9 mouse cellular contexts compared by ENCODE assay signal in the genomic region with DNA sequence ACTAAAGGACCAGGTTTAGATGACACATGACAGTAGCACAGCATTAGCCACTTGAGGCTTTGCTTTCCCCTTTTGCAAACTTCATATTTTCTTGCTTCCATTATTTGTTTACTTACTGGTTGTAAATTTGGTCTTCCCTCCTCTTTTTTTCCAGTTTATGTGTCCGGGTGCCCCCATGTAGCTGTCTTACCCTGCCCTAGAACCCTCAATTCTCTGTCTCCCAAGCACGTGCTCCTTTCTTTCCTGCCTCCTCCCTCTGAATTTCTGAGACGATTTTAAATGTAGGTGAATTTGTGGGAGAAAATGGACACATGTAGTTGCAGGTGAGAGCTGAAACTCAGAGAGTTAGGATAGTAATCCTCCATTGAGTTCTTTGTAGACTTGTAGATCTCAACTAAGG. TPM values are rescaled to one million over a fixed set of nuclear protein-coding genes. Genes with fewer than 3 reads are reported as not detected.
A peak's percentile ranks its signal among the peaks of the same experiment; 100 is the strongest.
DNase-seq lines count a peak whose midpoint lies in the region; ATAC-seq and TF ChIP-seq lines count a peak whose summit lies in the region.
"Had no signal": no experiment of that assay in that cellular context is flagged by ENCODE, and none has a peak within 500 bp of the region (broad histone marks: within the 10 kb centered on the region; RNA-seq: fewer than 3 reads in every experiment).

No protein-coding gene starts in this region.

- H3K36me3 ChIP-seq in testis, adult 2 months (ENCODE audit: control insufficient read depth, insufficient read depth, low read length), result no peaks in the 10 kb centered on the region
- peaks cover 4% of the 10 kb centered on the region; the same call in 1 of the 2 replicates for H3K36me3 ChIP-seq in liver, embryonic 11.5 days (ENCODE audit: control insufficient read depth, insufficient read depth, low read length)
- no peaks in the 10 kb centered on the region for H3K36me3 ChIP-seq in stomach, postnatal 0 days (ENCODE audit: control insufficient read depth, insufficient read depth, low read length)

- intact Hi-C loops in gastrocnemius, adult 2 months (cut with DNase I), result no loop called here
- intact Hi-C loops in left cerebral cortex, postnatal 25 days (cut with DNase I), result no loop called here

- peak overlapping the region; percentile 77 for H3K9ac ChIP-seq in liver, embryonic 11.5 days (ENCODE audit: low read depth, low read length)
- H3K9ac ChIP-seq in stomach, postnatal 0 days (ENCODE audit: low read length), result peak overlapping the region; percentile 73; the same call in 1 of the 2 replicates

- peak overlapping the region; percentile 83 for H3K4me3 ChIP-seq in gastrocnemius, adult 2 months
- peak overlapping the region; percentile 36 for H3K4me3 ChIP-seq in testis, adult 2 months (ENCODE audit: control insufficient read depth, low read depth, low read length)
- peak overlapping the region; percentile 69 for H3K4me3 ChIP-seq in liver, embryonic 11.5 days (ENCODE audit: low read depth, low read length)
- H3K4me3 ChIP-seq in stomach, postnatal 0 days (ENCODE audit: low read depth, low read length), result peak overlapping the region; percentile 56

- H3K27ac ChIP-seq in gastrocnemius, adult 2 months, result no peak overlapping the region
- no peak overlapping the region; the same call in 1 of the 2 replicates for H3K27ac ChIP-seq in testis, adult 2 months (ENCODE audit: control insufficient read depth, insufficient read depth, low read depth, low read length)
- H3K27ac ChIP-seq in liver, embryonic 11.5 days (ENCODE audit: low read depth, low read length), result no peak overlapping the region
- no peak overlapping the region for H3K27ac ChIP-seq in stomach, postnatal 0 days (replicated peaks)

- TF ChIP-seq EP300 in stomach, postnatal 0 days (optimal IDR thresholded peaks at IDR 0.05), result no peak

- no peak for DNase-seq in gastrocnemius, adult 2 months
- DNase-seq in gastrocnemius, postnatal 4 days (ENCODE audit: low spot score in 2 of 2), result no peak
- DNase-seq in testis, postnatal 14 days (ENCODE audit: low spot score), result no peak
- no peak for DNase-seq in liver, embryonic 11.5 days (ENCODE audit: low spot score)
- no peak for DNase-seq in stomach, postnatal 0 days (ENCODE audit: low spot score)
- no peak for DNase-seq in cerebellum, postnatal 14 days
- no peak for DNase-seq in left cerebral cortex, postnatal 25 days (ENCODE audit: low spot score in 2 of 2)

- no peak for TF ChIP-seq CTCF in gastrocnemius, adult 2 months (IDR thresholded peaks at IDR 0.05)
- TF ChIP-seq CTCF in testis, adult 2 months (IDR thresholded peaks at IDR 0.05; ENCODE audit: control insufficient read depth, insufficient read depth, insufficient replicate concordance, low read depth, low read length), result no peak
- no peak for TF ChIP-seq CTCF in stomach, postnatal 0 days (IDR thresholded peaks at IDR 0.05; ENCODE audit: low read depth)

- H3K4me1 ChIP-seq in testis, adult 2 months (ENCODE audit: control insufficient read depth, insufficient read depth, low read length), result no peaks in the 10 kb centered on the region
- H3K4me1 ChIP-seq in liver, embryonic 11.5 days (replicated peaks; ENCODE audit: control insufficient read depth, insufficient read depth, low read length), result no peaks in the 10 kb centered on the region; the same call in 1 of the 2 replicates
- H3K4me1 ChIP-seq in stomach, postnatal 0 days (replicated peaks; ENCODE audit: control insufficient read depth, insufficient read depth), result no peaks in the 10 kb centered on the region

- H3K4me2 ChIP-seq in liver, embryonic 11.5 days, result peak overlapping the region; percentile 69
- peak overlapping the region; percentile 62 for H3K4me2 ChIP-seq in stomach, postnatal 0 days (replicated peaks; ENCODE audit: low read depth)

- no peak for ATAC-seq in liver, embryonic 11.5 days (replicated peaks; ENCODE audit: low FRiP score)
- ATAC-seq in stomach, postnatal 0 days (ENCODE audit: low FRiP score, low TSS enrichment), result no peak

- no peaks in the 10 kb centered on the region for H3K9me3 ChIP-seq in liver, embryonic 11.5 days (ENCODE audit: control insufficient read depth, low read length)
- H3K9me3 ChIP-seq in stomach, postnatal 0 days (ENCODE audit: control insufficient read depth, low read length), result no peaks in the 10 kb centered on the region

- H3K27me3 ChIP-seq in testis, adult 2 months (ENCODE audit: control insufficient read depth, insufficient read depth, low read length), result no peaks in the 10 kb centered on the region
- H3K27me3 ChIP-seq in liver, embryonic 11.5 days (replicated peaks; ENCODE audit: control insufficient read depth, insufficient read depth, low read length), result no peaks in the 10 kb centered on the region
- H3K27me3 ChIP-seq in stomach, postnatal 0 days (ENCODE audit: control insufficient read depth, insufficient read depth, low read length), result no peaks in the 10 kb centered on the region

- TF ChIP-seq POLR2A in testis, adult 2 months (IDR thresholded peaks at IDR 0.05; ENCODE audit: control insufficient read depth, low read depth, low read length), result no peak

- 53% methylated on average over 3 of the region's 3 CpGs for whole genome bisulfite sequencing in liver, embryonic 11.5 days
- 33% methylated on average over 3 of the region's 3 CpGs for WGBS in stomach, postnatal 0 days

RNA-seq across cellular contexts. Expression of gene Piga, which starts 0.9 kb away (rescaled TPM):
- 1 to 10 TPM; 1.6 to 2.1 TPM for total RNA-seq in gastrocnemius, adult 2 months (2021)
- total RNA-seq in gastrocnemius, postnatal 4 days (2021), result 1 to 10 TPM; 3.2 to 5.1 TPM
- polyA plus RNA-seq in testis, adult 2 months (2012; rRNA removed), result 6.9 and 8.0 TPM in 2 replicates
- 28.1 and 31.9 TPM in 2 replicates for polyA plus RNA-seq in liver, embryonic 11.5 days (2014; fragmentation: Nextera tagmentation; extraction: Ambion mirVana)
- 5.6 TPM in 2 replicates for polyA plus RNA-seq in stomach, postnatal 0 days (2015; fragmentation: Nextera tagmentation; extraction: Ambion mirVana)
- total RNA-seq in left cerebral cortex, postnatal 25 days (2021), result 1 to 10 TPM; 6.0 to 6.7 TPM

RNA-seq across cellular contexts. Expression of gene Asb11, which starts 16.3 kb away (rescaled TPM):
- 100 to 1,000 TPM; 141 to 190 TPM for total RNA-seq in gastrocnemius, adult 2 months (2021)
- 1 to 10 TPM; 5.3 to 7.7 TPM for total RNA-seq in gastrocnemius, postnatal 4 days (2021)
- 0.22 and 2.1 TPM in 2 replicates for polyA plus RNA-seq in testis, adult 2 months (2012; rRNA removed)
- not detected in 2 replicates for polyA plus RNA-seq in liver, embryonic 11.5 days (2014; fragmentation: Nextera tagmentation; extraction: Ambion mirVana)
- 1.0 and 1.4 TPM in 2 replicates for polyA plus RNA-seq in stomach, postnatal 0 days (2015; fragmentation: Nextera tagmentation; extraction: Ambion mirVana)
- total RNA-seq in left cerebral cortex, postnatal 25 days (2021), result 1 to 10 TPM; 6.3 to 6.4 TPM

RNA-seq across cellular contexts. Expression of gene Vegfd, which starts 47.3 kb away (rescaled TPM):
- 1 to 10 TPM; 2.6 to 2.7 TPM for total RNA-seq in gastrocnemius, adult 2 months (2021)
- total RNA-seq in gastrocnemius, postnatal 4 days (2021), result 1 to 10 TPM; 2.7 to 3.9 TPM
- polyA plus RNA-seq in testis, adult 2 months (2012; rRNA removed), result 1.1 and 1.4 TPM in 2 replicates
- polyA plus RNA-seq in liver, embryonic 11.5 days (2014; fragmentation: Nextera tagmentation; extraction: Ambion mirVana), result 0.99 and 1.1 TPM in 2 replicates
- 3.4 and 4.1 TPM in 2 replicates for polyA plus RNA-seq in stomach, postnatal 0 days (2015; fragmentation: Nextera tagmentation; extraction: Ambion mirVana)
- total RNA-seq in left cerebral cortex, postnatal 25 days (2021), result 1 to 10 TPM; 1.8 to 2.4 TPM
- total RNA-seq: granulocyte monocyte progenitor cell, adult 5-6 weeks had no signal

Comparison
In these comparisons a context has a peak if more than half of its experiments do, and no peak if none do; other contexts are left out.
1. RNA of gene Asb11, which starts 16.3 kb away (total RNA-seq): 141 to 190 TPM in gastrocnemius, adult 2 months; 5.3 to 7.7 TPM in gastrocnemius, postnatal 4 days and 6.3 to 6.4 TPM in left cerebral cortex, postnatal 25 days; every median in the first group is over 10 times any median in the second.
2. Peak in every context shown above with its lines, with median percentiles within 50 percentile points of each other: H3K4me3 ChIP-seq.